Mouse (Mus musculus): ENCODE data around the gene Napsa.

DNA sequence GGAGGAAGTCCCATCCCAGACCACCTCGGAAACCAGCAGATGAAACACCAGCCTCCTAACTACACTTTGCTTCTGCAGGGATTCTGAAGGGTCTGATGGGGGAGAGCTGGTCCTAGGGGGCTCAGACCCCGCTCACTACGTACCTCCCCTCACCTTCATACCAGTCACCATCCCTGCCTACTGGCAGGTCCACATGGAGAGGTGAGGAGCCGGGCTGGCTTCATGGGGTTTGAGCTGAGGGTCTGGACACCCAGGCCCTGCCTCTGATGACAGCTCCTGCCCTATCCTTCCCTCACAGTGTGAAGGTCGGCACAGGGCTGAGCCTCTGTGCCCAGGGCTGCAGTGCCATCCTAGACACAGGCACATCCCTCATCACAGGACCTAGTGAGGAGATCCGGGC lies 12.7 kb downstream of the Napsa start:
- TF ChIP-seq EP300 (optimal IDR thresholded peaks at IDR 0.05) (no peak), CTCF (IDR thresholded peaks at IDR 0.05; ENCODE audit: low read depth) (no peak)

All from stomach, postnatal 0 days (tissue).